Mouse (Mus musculus) CD4-positive helper T cell, adult 2 months (primary cell): Measurements from ENCODE around the gene H2-Eb1.
A peak's percentile ranks its signal among the peaks of the same experiment; 100 is the strongest.

ENCODE experiments used
- DNase-seq: peaks from one replicate; pipeline ENCODE4 v3.0.0-alpha.2; 2012; ENCODE audit warnings: low read depth, missing footprints, low spot score

The H2-Eb1 gene

DNA sequence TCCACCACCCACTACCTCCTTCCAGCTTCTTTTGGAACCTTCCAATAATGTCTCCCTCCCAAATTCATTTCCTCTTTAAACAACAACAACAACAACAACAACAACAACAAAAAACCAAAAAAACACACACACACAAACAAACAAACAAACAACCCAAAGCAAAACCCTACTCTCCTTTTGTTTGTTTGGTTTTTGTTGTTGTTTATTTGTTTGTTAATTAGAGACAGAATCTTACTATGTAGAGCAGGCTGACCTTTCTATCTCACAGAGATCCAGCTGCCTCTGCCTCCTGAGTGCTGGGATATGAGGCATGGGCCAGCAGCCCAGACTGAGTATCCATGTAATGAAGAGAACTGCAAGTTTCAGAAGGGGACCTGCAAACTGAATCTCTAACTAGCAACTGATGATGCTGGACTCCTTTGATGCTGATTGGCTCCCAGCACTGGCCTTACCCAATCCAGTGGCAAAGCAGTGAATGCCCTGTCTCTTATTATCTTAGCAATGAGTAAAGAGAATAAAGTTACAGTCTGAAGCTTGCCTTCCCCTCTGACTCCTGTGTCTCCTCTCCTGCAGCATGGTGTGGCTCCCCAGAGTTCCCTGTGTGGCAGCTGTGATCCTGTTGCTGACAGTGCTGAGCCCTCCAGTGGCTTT is at the start of gene H2-Eb1:
Gene H2-Eb1, plus strand, starts transcription at position 488 of the 651 bp plus-strand sequence.
- peak; percentile 88 for DNase-seq

DNA sequence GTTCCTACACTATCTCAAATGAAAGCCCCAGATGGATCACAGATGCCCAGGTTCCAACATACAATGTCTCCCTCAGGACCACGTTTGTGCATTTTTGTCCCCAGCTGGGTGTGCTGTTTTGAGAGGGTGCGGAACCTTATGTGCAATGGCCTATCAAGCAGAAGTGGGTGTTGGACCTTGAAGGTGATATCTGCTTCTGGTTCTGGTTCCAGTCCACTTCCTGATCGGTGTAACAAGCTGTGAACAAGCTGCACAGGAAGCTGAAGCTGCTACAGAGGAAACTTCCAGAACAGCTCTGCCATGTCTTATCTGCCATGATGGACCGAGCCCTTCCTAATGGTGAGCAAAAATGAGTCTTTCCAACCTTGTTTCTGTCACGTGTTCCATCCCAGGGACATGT is 49.2 kb upstream of the H2-Eb1 start:
- DNase-seq, result no peak

- DNase-seq, result peak; percentile 85
Observed at GRCm38 (mm10) chr17:34257594-34258375, 47.9 kb upstream of the H2-Eb1 start, which contains the start of gene H2-Ab1. Gene H2-Ab1, plus strand, starts transcription at chr17:34257689.

- no peak for DNase-seq
Observed at GRCm38 (mm10) chr17:34260551-34260950, 45.1 kb upstream of the H2-Eb1 start.

DNA sequence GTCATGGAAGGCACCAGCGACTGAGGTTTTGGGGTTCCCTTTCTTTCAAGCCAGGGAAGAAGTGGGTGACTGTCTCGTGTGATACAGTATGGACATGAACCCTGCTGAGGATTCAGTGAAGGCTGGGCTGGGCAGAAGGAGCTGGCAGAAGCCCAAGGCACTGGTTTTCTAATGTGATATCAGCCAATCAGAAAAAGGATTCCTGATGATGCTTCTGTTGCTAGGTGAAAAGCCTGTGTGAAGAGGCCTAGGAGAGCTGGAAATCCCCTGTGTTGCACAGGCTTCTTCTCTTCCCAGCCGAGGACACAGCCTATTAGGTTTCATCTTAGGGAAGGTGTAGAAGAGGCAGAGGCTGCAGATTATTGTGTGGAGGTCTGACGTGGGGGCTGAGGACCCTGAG is 44.2 kb upstream of the H2-Eb1 start:
- peak; percentile 86 for DNase-seq

GRCm38 (mm10) chr17:34263068-34263467 is 42.6 kb upstream of the H2-Eb1 start:
- peak; percentile 86 for DNase-seq

DNA sequence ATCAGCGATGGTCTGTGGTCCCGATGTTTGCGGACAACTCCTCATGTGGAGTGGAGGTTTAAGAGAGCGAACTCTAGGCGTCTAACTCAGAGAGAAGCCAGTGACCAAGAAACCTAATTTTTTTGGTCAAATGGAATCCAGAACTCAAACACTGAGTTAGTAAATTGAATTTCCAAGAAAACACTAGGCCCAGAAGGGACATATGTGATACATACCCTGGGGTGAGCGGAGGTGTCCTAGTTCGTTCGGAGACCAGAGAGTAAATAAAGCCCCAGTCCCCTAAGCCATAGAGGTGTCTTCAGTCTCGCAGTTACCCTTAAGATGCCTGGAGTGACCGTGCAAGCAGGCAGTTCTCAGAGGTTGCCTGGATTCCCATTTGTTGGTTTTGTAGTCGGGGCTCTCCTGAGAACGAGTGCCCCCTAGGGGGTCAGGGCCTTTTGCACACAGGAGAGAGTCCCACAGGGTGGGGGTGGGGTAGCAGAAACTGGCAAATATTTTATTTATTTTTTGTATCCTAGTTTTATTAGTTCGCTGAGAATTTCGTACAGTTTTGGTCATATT is 41.8 kb upstream of the H2-Eb1 start:
- peak; percentile 41 for DNase-seq

GRCm38 (mm10) chr17:34264452-34265351 is 41.0 kb upstream of the H2-Eb1 start:
- peak; percentile 39 for DNase-seq

- no peak for DNase-seq
Observed at GRCm38 (mm10) chr17:34268262-34268661, 37.4 kb upstream of the H2-Eb1 start.

GRCm38 (mm10) chr17:34268748-34269147 is 36.9 kb upstream of the H2-Eb1 start:
- no peak for DNase-seq

GRCm38 (mm10) chr17:34269817-34270216 is 35.9 kb upstream of the H2-Eb1 start:
- DNase-seq, result no peak

- DNase-seq, result no peak
Observed at GRCm38 (mm10) chr17:34270230-34270629, 35.4 kb upstream of the H2-Eb1 start.

- no peak for DNase-seq
Observed at GRCm38 (mm10) chr17:34270940-34271339, 34.7 kb upstream of the H2-Eb1 start.

DNA sequence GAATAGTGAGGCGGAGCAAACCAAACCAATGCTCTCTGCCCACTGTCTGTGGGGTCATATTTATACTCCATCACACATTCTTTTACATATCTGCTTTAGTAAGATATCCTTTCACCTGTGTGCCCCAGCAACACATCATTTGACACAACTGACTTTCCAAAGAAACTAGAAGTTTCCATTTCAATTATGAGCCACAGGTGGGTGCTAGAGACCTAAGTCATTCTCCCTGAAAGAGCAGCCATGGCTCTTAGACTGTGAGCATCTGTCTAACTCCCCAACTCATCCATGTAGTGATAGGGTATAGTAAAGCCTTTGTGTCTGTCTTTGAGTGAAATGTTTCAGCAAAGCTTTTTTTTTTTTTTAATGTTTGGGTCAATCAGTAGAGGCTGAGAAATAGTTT is 33.6 kb upstream of the H2-Eb1 start:
- DNase-seq, result no peak

GRCm38 (mm10) chr17:34280499-34281038 is 25.1 kb upstream of the H2-Eb1 start:
- DNase-seq, result no peak

DNA sequence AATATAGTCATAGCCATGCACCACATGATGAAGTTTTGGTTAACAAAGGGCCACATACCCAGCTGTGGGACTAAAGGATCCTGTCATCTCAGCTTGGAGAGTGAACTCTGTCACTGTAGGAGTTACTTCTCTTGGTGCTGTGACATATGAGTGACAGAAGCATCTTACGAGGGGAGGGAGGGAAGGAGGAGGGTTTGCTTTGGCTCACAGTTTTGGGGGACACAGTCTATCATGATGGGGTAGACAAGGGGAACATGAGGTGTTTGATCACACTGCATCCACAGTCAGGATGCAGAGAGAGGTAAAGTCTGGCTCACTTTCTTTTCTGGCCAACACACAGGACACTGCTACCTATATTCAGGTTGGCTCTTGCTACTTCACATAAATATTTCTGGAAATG is 23.8 kb upstream of the H2-Eb1 start:
- no peak for DNase-seq

GRCm38 (mm10) chr17:34285371-34285770 is 20.3 kb upstream of the H2-Eb1 start:
- DNase-seq, result no peak

- peak; percentile 51 for DNase-seq
Observed at GRCm38 (mm10) chr17:34285848-34286247, 19.8 kb upstream of the H2-Eb1 start.

GRCm38 (mm10) chr17:34286501-34286900 is 19.2 kb upstream of the H2-Eb1 start:
- DNase-seq, result no peak

DNA sequence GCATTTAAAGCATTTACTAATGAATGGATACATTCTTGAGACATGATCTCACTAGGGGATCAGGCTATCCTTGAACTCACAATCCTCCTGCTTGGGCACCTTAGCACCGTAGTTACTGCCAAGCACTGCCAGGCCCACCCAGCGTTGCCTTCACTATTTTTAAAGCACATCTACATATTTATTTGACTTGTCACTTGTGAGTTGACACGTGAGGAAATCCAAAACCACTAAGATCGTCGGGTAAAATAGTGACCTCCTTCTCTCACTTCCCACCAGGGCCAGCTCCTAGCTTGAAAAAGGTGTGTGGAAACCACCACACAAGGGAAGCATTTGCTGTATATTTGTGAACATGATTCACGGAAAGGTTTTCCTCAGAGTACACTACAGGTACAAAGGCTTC is 18.7 kb upstream of the H2-Eb1 start:
- DNase-seq, result no peak

DNA sequence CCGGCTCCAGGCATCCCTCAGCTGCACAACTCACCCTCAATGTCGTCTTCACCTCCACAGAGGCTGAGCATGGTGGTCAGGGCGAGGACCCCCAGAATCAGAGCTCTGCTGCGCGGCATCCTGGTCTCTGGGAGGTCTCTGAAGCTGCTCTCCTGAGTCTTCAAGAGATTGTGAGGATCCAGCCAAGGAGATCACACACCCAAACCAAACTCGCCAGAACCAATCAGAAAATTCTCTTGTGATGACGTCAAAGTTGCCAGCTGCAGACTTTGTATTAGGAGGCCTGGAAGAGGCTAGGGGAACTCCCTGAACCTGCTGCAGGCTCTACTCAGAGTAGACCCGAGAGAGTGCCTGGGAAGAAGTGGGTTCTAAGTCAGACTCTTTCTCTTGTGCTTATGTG is 18.0 kb upstream of the H2-Eb1 start, which contains the start of gene H2-Aa:
Gene H2-Aa, minus strand, starts transcription at position 176 of the 400 bp plus-strand sequence.
- DNase-seq, result peak; percentile 90
